Mouse (Mus musculus) T-helper 2 cell (primary cell): ENCODE data around the gene Baiap3.
"Not testable (repeated sequence)": the region's sequence is repeated elsewhere in the genome, so short reads cannot be mapped to it uniquely, and the experiment has no call there.

ENCODE experiments used
- in situ Hi-C: fragments of 300-600 bp; cut with MboI, MseI; formaldehyde crosslinking; loops from one replicate; pipeline ENCODE4 v1.15.1; 2025; ENCODE audit warnings: high pct_unique_total_duplicates

Baiap3 gene

DNA sequence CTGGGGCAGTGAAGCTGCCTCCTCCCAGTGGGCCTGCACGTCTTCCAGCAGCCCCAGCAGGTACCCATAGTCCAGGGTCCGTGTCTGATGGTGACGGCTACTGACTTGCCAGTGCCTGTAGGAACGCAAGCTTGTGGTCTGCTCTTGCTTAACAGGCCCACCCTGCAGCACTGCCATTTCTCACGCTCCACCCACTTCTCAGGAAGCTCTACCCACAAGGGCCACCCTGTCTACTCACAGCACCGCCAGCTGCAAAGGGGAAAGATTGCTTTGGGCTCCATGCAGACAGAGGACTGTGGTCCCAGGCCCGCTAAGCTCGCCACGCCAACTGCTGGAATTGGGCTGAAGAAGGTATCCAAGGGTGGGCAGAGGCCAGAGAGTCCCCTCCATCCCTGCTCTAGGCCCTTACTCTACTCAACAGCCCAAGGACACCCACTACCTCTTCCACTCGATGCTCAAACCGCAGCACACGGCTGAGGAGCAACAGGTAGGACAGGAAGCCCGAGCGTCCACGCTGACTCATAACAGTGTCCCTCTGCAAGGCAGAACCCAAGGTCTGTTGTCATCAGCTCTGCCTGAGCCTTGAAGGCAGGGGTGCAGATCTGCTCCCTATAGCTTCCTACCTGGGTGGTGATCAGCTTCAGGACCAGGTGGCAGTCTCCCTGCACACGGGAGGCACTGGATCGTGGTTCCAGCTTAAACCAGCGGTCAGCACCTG, 8.0 kb downstream of the Baiap3 start:
- in situ Hi-C loops: no loop called here

GRCm38 (mm10) chr17:25244239-25244638, 11.9 kb downstream of the Baiap3 start:
- in situ Hi-C loops: no loop called here

- in situ Hi-C loops: no loop called here
These were observed 12.9 kb downstream of the Baiap3 start for GRCm38 (mm10) chr17:25243131-25243780.

DNA sequence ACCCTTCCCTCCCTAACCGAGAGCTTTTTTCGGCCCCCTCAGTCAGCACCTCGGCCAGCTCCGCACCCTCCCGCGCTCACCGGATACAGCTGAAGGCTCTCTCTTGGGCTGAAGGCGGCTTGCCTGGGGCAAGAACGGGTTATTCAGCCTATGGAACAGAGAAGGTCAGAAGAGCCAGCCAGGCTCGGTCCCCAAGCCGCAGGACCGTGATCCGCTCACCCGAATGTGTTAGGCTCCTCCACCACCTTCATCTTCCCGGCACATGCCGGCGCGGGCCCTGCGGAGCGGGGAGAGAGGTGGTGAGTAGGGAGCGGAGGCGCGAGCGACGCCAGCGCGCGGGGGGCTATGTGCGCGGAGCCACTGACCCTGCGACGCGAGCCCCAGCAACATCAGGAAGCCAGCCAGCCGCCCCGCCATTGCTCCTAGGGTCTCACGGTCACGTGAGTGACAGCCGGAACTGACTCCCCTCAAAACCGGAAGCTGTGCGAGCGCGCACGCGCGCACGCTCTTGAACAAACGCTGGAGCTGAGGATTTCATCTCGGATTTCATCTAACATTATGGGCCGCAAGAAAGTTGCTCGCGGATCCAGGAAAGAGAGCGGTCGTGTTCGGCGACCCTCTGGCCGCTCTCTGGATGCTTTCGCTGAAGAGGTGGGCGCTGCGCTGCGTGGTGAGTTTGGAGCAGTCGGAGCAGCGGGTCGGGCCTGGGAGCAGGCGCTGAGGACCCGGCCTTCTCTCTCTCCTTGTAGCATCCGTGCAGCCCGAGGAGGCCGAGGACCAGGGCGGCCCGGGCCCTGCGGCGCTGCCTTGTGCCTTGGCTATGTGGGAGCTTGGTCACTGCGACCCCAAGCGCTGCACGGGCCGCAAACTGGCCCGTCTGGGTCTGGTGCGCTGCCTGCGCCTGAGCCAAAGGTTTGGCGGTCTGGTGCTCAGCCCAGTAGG, 16.2 kb downstream of the Baiap3 start, which contains the start of the genes Gnptg and Tsr3:
Gene Gnptg (minus strand): TSS at position 430 of the 942 bp plus-strand sequence.
Gene Tsr3 (plus strand): TSS at position 476 of the 942 bp plus-strand sequence.
- in situ Hi-C loops: no loop called here

GRCm38 (mm10) chr17:25235635-25236034, 20.5 kb downstream of the Baiap3 start:
- in situ Hi-C loops: no loop called here

GRCm38 (mm10) chr17:25231621-25232020, 24.5 kb downstream of the Baiap3 start:
- in situ Hi-C loops: not testable (repeated sequence)

DNA sequence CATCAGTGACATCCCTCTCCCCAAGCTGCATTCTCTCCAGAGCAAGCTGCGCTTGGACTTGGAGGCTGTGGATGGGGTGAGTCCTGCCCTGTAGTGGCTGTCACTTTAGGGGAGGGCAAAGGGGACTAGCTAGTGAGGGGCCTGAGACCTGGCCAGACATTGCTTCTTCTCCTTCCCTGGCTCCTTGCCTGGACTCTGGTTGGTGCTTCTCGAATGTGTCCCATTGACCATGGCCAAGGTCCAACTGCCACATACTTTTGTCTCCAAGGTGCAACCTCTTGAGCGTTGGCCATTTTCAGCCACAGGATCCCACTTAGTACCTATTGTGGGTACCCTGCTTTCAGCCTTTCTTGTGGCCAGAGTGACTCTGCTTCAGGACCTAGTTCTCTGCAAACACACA, 25.5 kb downstream of the Baiap3 start:
- in situ Hi-C loops: no loop called here

DNA sequence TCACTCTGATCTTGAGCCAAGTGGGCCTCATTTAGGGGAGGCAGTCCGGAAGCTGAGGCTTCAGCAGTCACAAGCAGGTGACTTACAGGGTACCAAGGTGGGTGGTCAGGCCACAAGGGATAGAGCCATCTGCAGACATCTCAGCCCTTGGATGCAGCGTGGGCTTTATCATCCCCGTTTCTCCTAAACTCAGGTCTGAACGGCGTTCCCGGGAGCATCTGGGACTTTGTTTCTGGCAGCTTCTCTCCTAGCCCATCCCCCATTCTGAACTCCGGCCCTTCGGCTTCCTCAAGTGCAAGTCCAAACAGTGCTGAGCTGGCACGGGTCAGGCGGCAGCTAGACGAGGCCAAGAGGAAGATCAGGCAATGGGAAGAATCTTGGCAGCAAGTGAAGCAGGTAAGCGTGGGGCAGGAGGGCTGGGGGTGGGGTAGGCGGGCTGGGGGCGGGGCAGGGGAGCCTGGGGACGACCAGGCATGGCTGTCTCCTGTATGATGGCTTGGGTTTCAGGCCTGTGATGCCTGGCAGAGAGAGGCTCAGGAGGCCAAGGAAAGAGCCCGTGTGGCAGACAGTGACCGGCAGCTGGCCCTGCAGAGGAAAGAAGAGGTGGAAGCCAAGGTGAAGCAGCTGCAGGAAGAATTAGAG, 26.0 kb downstream of the Baiap3 start:
- in situ Hi-C loops: not testable (repeated sequence)

DNA sequence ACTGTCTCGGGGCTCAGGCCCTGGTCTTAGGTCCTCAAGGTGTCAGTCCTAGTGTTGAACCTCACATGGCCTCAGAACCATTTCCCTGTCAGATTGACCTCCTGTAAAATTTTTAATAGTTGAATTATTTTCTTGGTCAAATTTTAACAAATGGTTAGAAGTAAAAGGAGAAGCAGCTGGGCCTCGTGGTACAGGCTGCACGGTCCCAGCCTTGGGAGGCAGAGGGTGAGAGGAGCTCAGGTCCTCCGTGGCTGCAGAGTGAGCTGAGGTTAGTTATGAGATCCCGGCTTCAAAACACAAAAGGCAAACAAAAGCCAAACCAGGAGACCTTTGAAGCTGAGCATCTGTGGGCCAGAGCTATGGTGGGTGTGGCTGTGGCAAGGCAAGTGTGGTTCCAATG, 28.2 kb downstream of the Baiap3 start:
- in situ Hi-C loops: no loop called here

- in situ Hi-C loops: no loop called here
These were observed 30.5 kb downstream of the Baiap3 start for GRCm38 (mm10) chr17:25225659-25226058.

DNA sequence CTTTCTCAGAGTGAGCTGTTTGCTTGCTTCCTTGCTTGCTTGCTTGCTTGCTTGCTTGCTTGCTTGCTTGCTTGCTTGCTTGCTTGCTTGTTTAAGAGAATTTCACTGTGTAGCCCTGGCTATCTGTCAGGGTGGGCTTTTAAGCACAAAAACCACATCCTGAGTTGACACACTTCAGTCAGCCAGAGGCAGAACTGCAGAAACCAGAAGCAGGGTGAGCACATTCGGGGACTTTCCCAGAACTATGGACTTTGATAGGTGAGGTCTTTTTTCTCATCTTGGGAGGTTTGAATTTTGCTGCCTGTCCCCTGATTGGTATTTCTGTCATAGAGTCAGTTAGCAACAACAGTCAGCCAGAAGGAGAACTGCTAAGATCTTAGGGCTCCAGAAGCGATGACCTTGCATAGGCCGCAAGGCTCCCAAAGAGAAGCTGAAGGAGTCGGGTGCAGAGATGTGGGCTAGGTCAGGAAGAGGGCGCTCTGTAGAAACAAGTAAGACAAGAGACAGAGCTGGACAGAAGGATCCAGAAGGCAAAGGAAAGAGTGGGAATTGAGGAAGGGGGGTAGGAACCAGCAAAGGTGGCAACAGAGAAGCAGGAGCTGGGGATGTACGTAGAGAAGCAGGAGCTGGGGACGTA, 31.5 kb downstream of the Baiap3 start:
- in situ Hi-C loops: loop anchor here (5.0 kb wide), 1 partner anchor 48 kb away; the partner anchor contains the start of gene Ube2i

GRCm38 (mm10) chr17:25222951-25223601, 33.1 kb downstream of the Baiap3 start:
- in situ Hi-C loops: loop anchor here (5.0 kb wide), 1 partner anchor 49 kb away; the partner anchor contains the start of gene Ube2i

DNA sequence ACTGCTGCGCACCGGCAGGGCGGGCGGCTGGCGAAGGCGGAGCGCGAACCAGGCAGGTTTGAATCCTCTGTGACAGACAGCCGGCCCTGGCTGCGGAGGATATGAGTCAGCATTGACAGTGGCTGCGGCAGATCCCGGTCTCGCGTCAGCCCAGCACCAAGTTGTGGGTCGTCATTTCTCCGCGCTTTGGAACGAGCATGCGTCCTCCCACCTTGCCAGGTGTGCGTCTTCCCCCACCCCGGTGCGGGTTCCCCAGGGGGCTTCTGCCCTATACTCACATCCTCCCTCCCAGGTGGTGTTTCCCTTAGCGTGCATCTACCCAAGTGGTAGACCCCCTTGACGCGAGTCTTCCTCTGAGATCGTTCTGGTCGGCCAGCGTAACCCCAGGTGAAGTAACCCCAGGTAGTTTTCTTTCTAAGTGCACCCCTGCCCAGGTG, 33.6 kb downstream of the Baiap3 start:
- in situ Hi-C loops: loop anchor here (5.0 kb wide), 1 partner anchor 50 kb away; the partner anchor contains the start of gene Ube2i

GRCm38 (mm10) chr17:25221821-25222503, 34.2 kb downstream of the Baiap3 start:
- in situ Hi-C loops: loop anchor here (5.0 kb wide), 1 partner anchor 50 kb away; the partner anchor contains the start of gene Ube2i

DNA sequence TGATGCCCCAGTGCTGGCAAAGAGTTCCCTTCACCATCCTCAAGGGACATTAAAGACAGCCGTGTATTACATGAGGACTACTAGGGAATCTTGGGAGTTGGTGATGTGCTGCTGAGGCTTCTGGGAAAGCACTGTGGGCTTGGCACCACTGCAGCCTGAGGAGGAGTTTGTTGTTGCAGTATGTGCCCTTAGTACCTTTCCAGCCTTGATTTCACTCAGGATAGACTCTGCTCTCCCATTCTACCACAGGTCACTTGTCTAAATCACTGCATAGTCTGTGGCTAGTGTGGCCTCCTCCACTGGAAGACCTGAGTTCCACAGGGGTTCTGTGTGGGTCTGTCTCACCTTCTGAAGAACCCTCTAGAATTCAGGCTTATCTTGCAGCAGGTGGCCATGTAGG, 35.4 kb downstream of the Baiap3 start:
- in situ Hi-C loops: loop anchor here (5.0 kb wide), 1 partner anchor 52 kb away; the partner anchor contains the start of gene Ube2i

DNA sequence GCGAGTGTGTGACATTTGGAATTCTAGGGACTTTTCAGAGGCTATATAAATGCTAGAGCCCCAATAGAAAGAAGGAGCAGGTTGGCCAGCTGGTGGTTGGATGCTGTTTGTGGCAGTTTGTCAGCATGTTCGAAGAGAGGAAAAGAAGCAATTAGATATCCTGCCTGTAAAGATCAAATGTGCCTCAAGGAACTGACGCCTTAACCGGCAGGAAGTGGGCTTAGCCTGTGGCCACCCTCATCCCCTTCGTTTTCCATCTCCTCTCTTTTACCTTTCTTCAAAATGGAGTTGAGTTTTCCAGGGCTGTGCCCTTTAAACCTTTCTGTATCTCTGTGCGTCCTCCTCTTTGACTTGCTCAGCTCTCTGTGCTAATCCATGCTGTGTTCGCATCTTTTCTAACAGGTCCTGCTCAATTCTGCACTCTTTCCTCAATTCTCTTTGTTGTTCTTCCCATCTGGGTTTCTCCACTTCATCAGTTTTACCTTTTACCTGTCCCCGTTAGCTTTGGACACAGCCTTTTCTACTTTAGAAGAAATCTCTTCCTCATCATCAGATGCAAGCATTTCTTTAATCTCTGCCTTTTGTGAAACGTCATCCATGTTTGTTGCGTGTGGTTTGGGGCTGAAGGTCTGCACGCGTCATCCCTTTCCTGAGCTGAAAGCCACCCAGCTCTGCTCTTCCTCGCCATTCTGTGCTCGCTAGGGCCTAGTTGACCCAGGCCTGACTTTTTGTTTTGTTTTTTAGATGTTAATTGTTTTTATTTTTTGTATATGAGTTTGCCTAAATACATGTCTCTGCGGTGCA, 36.5 kb downstream of the Baiap3 start:
- in situ Hi-C loops: loop anchor here (5.0 kb wide), 1 partner anchor 53 kb away; the partner anchor contains the start of gene Ube2i

DNA sequence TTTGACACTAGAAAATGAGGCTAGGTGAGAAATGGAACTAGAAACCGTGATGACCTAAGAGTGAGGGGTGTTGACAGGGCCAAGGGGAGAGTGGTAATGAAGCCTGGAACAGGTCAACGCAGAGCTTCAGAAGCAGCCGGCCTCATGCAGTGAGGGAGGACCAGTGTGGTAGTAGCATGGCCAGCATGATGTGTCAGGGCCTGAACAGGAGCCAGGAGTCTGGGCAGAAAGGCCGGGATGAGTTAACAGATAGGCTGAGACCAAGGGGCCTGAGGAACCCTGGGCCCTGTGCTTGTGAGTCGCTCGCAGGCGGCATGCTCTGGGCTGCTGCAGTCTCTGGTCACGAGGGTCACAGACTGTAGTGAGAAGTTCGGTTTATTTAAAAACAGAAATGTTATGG, 37.2 kb downstream of the Baiap3 start:
- in situ Hi-C loops: no loop called here

- in situ Hi-C loops: no loop called here
These were observed 40.7 kb downstream of the Baiap3 start for GRCm38 (mm10) chr17:25215431-25215830.
